Mouse (Mus musculus): ENCODE measurements at regions not wholly inside any gene's neighbourhood (a gene's known extent, or its start where the extent isn't known, plus 50 kb on each side); places are given as distances from the start of the nearest gene placed in this dataset.

DNA sequence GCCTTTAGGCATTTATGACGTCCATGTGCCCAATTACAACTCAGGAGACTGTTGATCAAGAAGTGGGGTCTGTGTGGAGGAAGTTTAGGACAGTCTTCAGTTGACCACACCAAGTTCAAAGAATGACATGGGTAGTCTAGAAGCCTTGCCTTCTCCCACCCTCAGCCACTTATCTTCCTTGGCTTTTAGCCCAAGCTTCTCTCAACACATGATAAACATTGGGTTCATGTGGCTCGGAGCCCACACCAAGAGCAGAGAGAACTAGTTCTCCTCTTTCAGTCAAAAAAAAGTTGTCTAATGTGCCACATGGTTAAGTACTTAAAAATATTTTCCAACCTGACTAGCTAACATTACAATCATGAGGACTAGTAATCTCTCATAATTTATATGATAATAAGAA, 55.0 kb upstream of the Frem1 start:
- no peaks in the 10 kb centered on the region for H3K4me1 ChIP-seq (ENCODE audit: control insufficient read depth, insufficient read depth, low read length)
- H3K27ac ChIP-seq (ENCODE audit: insufficient read depth, low read length), result no peak overlapping the region
- H3K4me3 ChIP-seq (ENCODE audit: insufficient read depth, low read length), result no peak overlapping the region
- TF ChIP-seq CTCF (IDR thresholded peaks at IDR 0.05; ENCODE audit: borderline replicate concordance, insufficient read depth, low read length), result no peak
- TF ChIP-seq POLR2A (IDR thresholded peaks at IDR 0.05; ENCODE audit: low read depth, low read length), result no peak

DNA sequence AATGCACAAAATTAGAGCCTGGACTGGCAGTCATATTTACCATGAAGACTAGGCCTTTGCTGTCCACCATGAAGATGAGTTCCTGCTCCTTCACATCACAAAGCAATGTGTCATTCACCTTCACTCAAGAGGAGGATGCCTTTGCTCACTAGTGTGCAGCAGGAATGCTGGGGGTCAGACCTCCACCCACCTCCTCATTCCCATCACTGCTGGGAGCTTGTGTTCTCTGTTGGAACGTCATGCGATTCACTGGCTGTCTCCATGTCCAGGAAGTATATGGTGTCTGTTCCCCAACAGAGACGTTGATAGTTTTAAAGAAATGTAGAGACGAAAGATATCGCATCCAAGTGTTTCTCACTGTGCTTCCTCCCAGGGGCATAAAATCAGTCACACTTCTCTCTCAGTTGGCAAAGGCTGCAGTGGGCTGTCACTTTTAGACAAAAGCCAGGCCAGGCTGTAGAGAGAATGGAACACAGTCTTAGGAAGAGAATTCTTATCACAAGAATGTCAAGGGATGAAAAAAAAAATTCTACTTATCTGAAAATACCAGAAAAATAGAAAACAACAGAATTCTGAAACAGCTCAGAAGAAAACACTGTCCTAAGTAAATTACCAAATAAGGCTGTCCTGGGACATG, 52.0 kb upstream of the Frem1 start:
- TF ChIP-seq POLR2A (IDR thresholded peaks at IDR 0.05; ENCODE audit: low read depth, low read length), result no peak
- no peak for TF ChIP-seq CTCF (IDR thresholded peaks at IDR 0.05; ENCODE audit: borderline replicate concordance, insufficient read depth, low read length)
- Histone ChIP-seq H3K4me1 (ENCODE audit: control insufficient read depth, insufficient read depth, low read length) (no peaks in the 10 kb centered on the region), H3K4me3 (ENCODE audit: insufficient read depth, low read length) (no peak overlapping the region), H3K27ac (ENCODE audit: insufficient read depth, low read length) (no peak overlapping the region)

DNA sequence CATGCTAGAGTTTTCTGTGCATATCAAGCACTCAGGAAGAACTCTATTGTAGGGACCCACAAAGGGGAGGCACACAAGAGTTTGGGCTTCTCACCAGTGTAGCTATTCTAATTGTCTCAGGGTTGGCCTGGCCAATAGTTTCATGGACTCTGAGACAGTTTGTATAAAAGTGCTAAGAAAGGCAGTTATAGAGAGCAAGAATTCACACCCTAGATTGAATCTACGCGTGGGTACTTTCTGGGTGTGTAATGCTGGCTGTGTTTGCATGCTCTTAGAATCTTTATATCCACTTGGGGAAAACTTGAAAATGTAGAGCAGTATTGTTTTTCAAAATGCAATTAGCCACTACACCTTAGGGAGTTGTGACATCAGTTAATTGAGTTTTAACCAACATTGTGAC, 50.8 kb upstream of the Frem1 start:
- TF ChIP-seq POLR2A (IDR thresholded peaks at IDR 0.05; ENCODE audit: low read depth, low read length), result no peak
- H3K4me1 ChIP-seq (ENCODE audit: control insufficient read depth, insufficient read depth, low read length), result peaks cover 3% of the 10 kb centered on the region; the same call in 1 of the 2 replicates
- no peak overlapping the region for H3K27ac ChIP-seq (ENCODE audit: insufficient read depth, low read length)

GRCm38 (mm10) chr4:83102022-83102421, 49.9 kb upstream of the Frem1 start:
- TF ChIP-seq POLR2A (IDR thresholded peaks at IDR 0.05; ENCODE audit: low read depth, low read length), result no peak
- Histone ChIP-seq H3K4me3 (ENCODE audit: insufficient read depth, low read length) (no peak overlapping the region), H3K4me1 (ENCODE audit: control insufficient read depth, insufficient read depth, low read length) (peaks cover 3% of the 10 kb centered on the region; the same call in 1 of the 2 replicates), H3K27ac (ENCODE audit: insufficient read depth, low read length) (no peak overlapping the region)

More for the DNA sequence above, 50.8 kb upstream of the Frem1 start:
- no peak overlapping the region for H3K4me3 ChIP-seq (ENCODE audit: insufficient read depth, low read length)

Data from embryonic fibroblast, embryonic 13.5 days (primary cell).